Mouse (Mus musculus): ENCODE measurements at regions not wholly inside any gene's neighbourhood (a gene's known extent, or its start where the extent isn't known, plus 50 kb on each side); places are given as distances from the start of the nearest gene placed in this dataset.
"Not testable (repeated sequence)": the region's sequence is repeated elsewhere in the genome, so short reads cannot be mapped to it uniquely, and the experiment has no call there.

DNA sequence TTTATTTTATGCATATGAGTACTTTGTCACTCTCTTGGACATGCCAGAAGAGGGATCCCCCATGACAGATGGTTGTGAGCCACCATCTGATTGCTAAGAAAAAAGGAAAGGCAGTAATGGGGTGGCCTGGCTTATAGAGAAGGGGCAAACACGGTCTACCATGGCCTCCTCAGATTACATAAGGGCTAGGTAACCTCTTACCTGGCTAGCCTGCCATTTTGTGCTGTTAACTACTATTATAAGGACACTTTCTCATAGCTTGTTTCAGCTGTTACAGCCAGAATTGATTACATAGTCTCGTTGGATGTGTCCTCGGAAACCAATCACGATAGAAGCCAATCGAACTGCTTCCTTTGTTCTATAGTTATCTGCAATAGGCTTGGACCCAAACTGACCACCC lies 60.9 kb upstream of the Gm14496 start:
- TF ChIP-seq EP300 (IDR thresholded peaks at IDR 0.05; ENCODE audit: low read depth) (no peak), CTCF (IDR thresholded peaks at IDR 0.05; ENCODE audit: low read depth) (no peak)
- Histone ChIP-seq H3K9ac (replicated peaks) (no peak overlapping the region), H3K27me3 (ENCODE audit: control insufficient read depth, insufficient read depth, low read length) (no peaks in the 10 kb centered on the region), H3K4me1 (replicated peaks; ENCODE audit: control insufficient read depth in 2 of 2, insufficient read depth in 2 of 2, low read length in 1 of 2) (no peaks in the 10 kb centered on the region), H3K4me2 (ENCODE audit: low read depth) (no peak overlapping the region), H3K4me3 (ENCODE audit: insufficient read depth in 1 of 2, low read depth in 2 of 2, low read length in 2 of 2) (no peak overlapping the region), H3K36me3 (replicated peaks; ENCODE audit: control insufficient read depth, insufficient read depth, low read depth) (no peaks in the 10 kb centered on the region), H3K27ac (no peak overlapping the region), H3K9me3 (ENCODE audit: control insufficient read depth, low read length) (no peaks in the 10 kb centered on the region)
- 73% methylated on average over 5 of the region's 5 CpGs for WGBS (ENCODE audit: insufficient replicate concordance)
- no peak for DNase-seq (ENCODE audit: low read depth in 3 of 3, low spot score in 3 of 3)
- no peak; the same call in 1 of the 2 replicates for ATAC-seq (ENCODE audit: insufficient read depth)

- not testable (repeated sequence) for H3K27ac ChIP-seq; H3K36me3 ChIP-seq (replicated peaks; ENCODE audit: control insufficient read depth, insufficient read depth, low read depth); DNase-seq (ENCODE audit: low read depth in 3 of 3, low spot score in 3 of 3); H3K4me3 ChIP-seq (ENCODE audit: insufficient read depth in 1 of 2, low read depth in 2 of 2, low read length in 2 of 2); H3K4me1 ChIP-seq (replicated peaks; ENCODE audit: control insufficient read depth in 2 of 2, insufficient read depth in 2 of 2, low read length in 1 of 2); H3K9me3 ChIP-seq (ENCODE audit: control insufficient read depth, low read length); H3K9ac ChIP-seq (replicated peaks); ATAC-seq (ENCODE audit: insufficient read depth); H3K27me3 ChIP-seq (ENCODE audit: control insufficient read depth, insufficient read depth, low read length); H3K4me2 ChIP-seq (ENCODE audit: low read depth)
- WGBS (ENCODE audit: insufficient replicate concordance): 77% methylated on average over 4 of the region's 4 CpGs
Observed at GRCm38 (mm10) chr2:181930538-181930937, 60.4 kb upstream of the Gm14496 start.

DNA sequence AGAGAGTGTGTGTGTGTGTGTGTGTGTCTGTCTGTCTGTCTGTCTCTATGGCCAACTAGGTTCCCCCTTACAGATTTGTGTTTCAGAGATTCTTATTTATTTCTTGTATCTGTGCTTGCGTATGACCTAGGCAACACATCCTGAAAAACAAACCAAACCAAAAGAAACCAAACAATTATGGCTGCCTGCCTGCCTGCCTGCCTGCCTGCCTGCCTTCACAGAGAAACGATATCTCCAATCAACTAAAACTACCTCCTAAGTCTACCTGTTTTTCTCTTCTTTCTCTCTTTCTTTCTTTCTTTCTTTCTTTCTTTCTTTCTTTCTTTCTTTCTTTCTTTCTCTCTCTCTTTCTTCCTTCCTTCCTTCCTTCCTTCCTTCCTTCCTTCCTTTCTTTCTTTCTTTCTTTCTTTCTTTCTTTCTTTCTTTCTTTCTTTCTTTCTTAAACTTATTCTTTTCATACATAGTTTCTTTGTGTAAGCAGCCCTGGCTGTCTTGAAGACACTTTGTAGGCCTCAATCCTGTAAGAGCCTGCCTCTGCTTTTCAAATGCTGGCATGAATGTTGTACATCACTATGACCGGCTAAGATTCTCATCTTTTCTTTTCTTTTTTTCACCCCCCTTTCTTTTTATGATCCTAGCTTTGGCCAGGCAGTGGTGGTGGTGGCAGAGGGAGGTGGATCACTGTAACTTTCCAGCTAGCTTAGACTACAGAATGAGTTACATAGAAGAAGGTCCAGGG lies 59.7 kb upstream of the Gm14496 start:
- 60% methylated on average over 3 of the region's 3 CpGs for WGBS (ENCODE audit: insufficient replicate concordance)
- not testable (repeated sequence) for H3K4me3 ChIP-seq (ENCODE audit: insufficient read depth in 1 of 2, low read depth in 2 of 2, low read length in 2 of 2); H3K9ac ChIP-seq (replicated peaks); H3K4me2 ChIP-seq (ENCODE audit: low read depth); H3K27me3 ChIP-seq (ENCODE audit: control insufficient read depth, insufficient read depth, low read length); H3K36me3 ChIP-seq (replicated peaks; ENCODE audit: control insufficient read depth, insufficient read depth, low read depth); H3K27ac ChIP-seq; H3K9me3 ChIP-seq (ENCODE audit: control insufficient read depth, low read length); H3K4me1 ChIP-seq (replicated peaks; ENCODE audit: control insufficient read depth in 2 of 2, insufficient read depth in 2 of 2, low read length in 1 of 2)
- 0 out of 2 replicates have a peak, but pooled peaks have one; percentile 47 for ATAC-seq (ENCODE audit: insufficient read depth)
- peak; percentile 47 to 73 (median 71) for DNase-seq (ENCODE audit: low read depth in 3 of 3, low spot score in 3 of 3)

GRCm38 (mm10) chr2:181931918-181932605 lies 58.9 kb upstream of the Gm14496 start:
- 52% methylated on average over 2 of the region's 2 CpGs for WGBS (ENCODE audit: insufficient replicate concordance)
- no peak overlapping the region for H3K27ac ChIP-seq
- H3K4me2 ChIP-seq (ENCODE audit: low read depth): no peak overlapping the region
- peak; percentile 31 to 80 (median 47) for DNase-seq (ENCODE audit: low read depth in 3 of 3, low spot score in 3 of 3)
- ATAC-seq (ENCODE audit: insufficient read depth): no peak
- H3K27me3 ChIP-seq (ENCODE audit: control insufficient read depth, insufficient read depth, low read length): no peaks in the 10 kb centered on the region
- no peaks in the 10 kb centered on the region for H3K4me1 ChIP-seq (replicated peaks; ENCODE audit: control insufficient read depth in 2 of 2, insufficient read depth in 2 of 2, low read length in 1 of 2)
- no peak for TF ChIP-seq CTCF (IDR thresholded peaks at IDR 0.05; ENCODE audit: low read depth)
- TF ChIP-seq EP300 (IDR thresholded peaks at IDR 0.05; ENCODE audit: low read depth): no peak
- H3K4me3 ChIP-seq (ENCODE audit: insufficient read depth in 1 of 2, low read depth in 2 of 2, low read length in 2 of 2): no peak overlapping the region
- no peaks in the 10 kb centered on the region for H3K9me3 ChIP-seq (ENCODE audit: control insufficient read depth, low read length)
- H3K9ac ChIP-seq (replicated peaks): no peak overlapping the region
- no peaks in the 10 kb centered on the region for H3K36me3 ChIP-seq (replicated peaks; ENCODE audit: control insufficient read depth, insufficient read depth, low read depth)
